Mouse (Mus musculus) T-cell, adult 2 months (primary cell): ENCODE data around the gene Nsrp1.

ENCODE experiments used
- DNase-seq: peaks from one replicate; pipeline ENCODE4 v3.0.0; 2022; ENCODE audit warnings: low spot score

Gene Nsrp1

DNA sequence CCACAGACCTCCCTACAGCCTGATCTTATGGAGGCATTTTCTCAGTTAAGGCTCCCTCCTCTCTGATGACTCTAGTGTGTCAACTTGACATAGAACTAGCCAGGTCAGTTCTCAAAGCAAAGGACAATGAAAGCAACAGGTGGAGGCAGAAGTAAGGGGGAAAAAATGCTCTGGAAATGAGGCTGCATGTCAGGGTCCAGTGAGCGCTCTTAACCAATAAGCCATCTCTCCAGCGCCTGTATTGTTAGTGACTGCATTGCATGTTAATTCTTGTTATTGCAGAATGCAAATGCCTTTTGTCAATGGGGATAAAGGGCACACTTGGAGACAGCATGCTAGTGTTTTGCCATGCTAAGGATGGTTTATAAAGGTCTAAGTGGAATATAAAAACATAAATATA is 35.4 kb downstream of the Nsrp1 start:
- no peak for DNase-seq

DNA sequence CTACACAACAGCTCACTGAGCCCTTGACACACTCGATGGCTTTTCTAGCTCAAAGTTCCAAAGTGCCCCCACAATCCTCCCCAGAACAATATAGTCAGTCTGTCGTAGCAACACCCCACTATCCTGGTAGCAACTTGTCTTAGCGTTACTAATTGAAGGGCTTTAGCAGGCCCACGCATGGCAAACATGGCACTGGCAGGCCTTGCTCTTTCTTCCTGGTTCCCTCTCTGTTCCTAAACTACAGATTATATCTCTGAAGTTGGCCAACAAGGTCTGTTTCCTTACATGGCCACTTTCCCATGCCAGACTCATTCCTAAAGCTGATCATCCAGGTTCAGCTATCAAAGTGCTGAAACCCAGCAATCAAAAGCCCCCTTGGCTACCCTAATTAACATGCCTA is 36.3 kb downstream of the Nsrp1 start:
- no peak for DNase-seq

- DNase-seq, result no peak
These were observed 46.9 kb downstream of the Nsrp1 start for GRCm38 (mm10) chr11:77031151-77031934.

GRCm38 (mm10) chr11:77028157-77028556 is 50.1 kb downstream of the Nsrp1 start:
- no peak for DNase-seq

DNA sequence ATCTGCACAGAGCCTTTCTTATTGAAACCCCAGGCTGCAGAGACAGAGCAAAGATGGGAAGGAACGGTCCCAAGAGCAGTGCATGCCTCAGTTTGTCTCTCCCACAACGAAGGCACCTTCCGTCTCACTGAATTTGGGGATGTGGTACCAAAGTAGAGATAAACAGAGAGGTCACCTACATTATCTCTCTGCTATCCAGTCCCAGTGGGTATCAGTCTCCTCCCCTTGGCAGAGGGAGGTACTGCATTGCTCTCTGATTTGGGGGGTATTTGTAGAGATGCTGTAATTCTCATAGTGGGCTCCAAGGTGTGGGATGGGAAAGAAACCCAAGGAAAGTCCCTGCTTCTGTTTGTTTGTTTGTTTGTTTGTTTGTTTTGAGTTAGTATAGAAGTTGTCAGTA is 51.7 kb downstream of the Nsrp1 start:
- no peak for DNase-seq

DNA sequence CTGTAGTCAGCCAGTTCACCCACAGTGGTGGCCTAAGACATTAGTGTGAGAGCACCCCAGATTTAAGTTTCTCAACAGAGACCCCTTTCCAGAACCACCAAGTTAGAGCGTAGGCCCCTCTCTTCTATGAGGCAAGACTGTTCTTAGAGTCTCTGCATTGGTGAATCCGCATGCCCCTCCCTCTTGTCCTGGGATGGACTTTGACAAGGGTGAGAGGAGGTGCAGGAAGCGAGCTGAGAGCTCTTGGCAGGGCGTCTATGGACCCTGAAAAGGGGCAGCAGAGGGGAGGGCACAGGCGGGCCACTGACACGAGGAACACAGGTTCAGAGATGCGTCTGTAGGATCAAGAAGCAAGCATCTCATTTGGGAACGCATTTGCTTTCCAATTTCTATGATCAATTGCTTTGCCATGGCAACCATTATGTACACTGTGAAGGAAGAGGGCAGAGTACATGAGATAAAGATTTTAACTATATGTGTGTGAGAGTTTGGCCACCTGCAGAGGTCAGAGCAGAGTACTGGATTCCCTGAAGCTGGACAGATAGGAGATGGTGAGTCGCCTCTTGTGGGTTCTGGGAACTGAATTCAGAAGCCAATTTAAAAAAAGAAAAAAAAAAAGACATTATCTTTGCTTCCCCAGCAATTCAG is 56.4 kb downstream of the Nsrp1 start:
- DNase-seq, result no peak

DNA sequence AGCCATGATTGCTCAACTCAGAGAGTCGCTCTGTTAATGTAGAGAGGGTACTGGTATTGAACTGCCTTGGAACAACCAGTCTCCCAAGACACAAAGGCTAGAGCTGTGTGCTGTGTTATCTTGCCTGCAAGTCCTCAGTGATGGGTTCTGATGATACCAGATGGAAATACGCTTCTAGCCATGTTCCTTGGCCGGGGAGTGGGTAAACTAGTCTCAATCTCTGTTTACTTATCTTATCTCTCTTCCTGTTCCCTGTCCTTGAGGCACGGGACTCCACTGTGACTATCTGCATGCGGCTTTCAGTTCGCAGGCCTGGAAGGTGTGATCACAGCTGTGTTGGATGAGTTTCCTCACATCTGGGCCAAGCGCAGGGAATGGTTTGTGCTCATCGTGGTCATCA is 58.7 kb downstream of the Nsrp1 start:
- no peak for DNase-seq

DNA sequence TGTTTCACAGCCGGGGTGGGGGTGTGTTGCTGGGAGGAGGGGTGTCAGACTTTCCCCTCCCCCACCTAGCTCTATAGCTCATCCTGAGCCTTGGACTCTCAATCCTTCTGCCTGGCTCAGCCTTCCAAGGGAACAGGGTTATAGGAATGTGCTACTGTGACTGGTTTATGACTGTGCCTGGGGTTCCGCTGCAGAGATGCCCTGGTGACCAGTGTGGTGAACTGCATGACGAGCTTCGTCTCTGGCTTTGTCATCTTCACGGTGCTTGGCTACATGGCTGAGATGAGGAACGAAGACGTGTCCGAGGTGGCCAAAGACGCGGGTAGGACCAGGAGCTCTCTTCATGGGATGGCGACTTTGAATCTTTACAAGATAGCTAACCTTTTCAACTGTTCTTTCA is 60.2 kb downstream of the Nsrp1 start:
- no peak for DNase-seq

- no peak for DNase-seq
These were observed 67.3 kb downstream of the Nsrp1 start for GRCm38 (mm10) chr11:77010762-77011475.

DNA sequence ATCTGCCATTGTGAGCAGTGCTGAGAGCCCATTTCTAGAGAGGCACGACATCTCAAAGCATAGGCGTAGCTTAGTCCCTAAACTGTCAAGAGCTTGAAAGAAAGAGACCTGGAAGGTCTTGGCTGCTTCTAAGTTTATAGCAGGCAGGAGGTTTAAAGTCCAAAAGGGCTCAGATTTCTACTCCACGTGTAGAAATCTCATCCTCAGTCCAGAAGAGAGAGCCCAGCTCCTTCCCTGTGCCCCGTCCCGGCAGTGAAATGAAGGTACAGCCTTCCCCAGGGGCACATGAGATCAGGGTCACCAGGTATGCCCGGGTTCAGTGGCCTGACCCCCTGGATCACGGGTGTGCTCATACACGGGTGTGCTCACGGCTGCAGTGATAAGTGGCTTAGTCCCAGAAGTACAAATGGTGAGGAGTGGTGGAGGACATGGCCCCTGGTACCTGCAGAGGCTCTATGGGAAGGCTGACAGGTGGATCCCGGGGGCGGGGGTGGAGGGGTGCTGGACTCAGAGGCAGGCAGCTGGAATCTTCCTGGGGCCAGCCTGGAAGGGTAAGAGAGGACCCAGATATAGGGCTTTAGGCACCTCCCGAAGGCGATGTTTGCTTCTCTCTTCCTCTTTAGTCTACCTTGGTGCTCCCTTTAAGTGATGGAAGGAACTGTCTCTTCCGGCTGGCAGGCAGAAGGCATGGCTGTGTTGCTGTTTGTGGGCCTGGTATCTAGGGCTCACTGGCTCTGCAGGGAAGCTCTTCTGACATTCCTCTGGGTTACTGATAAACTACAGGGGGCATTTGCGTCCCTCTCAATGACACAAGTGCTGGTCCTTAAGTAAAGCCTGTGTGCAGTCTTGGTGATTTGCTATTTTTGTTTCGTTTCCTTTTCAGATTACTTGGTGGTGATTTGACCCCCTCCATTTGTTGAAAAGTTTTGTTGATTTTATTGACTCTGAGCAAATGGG is 68.9 kb downstream of the Nsrp1 start:
- no peak for DNase-seq

DNA sequence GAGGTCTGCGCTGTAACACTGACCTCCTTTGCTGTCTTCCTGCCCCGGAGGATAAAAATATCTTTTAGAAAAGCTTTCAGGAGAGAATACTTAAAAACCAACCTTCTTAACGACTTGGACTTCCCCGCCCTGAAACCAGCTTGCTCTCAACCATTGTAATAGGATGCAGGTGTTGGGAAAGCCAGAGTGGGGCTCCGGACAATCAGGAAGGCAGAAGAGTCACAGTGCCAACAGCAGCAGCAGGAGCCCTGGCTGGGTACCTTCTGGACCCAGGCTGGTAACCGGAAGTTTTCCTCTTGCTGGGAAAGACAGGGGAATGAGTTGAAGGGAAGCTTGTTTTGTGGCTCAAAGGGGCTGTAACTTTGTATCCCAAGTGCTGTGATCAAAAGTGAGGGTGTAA is 71.6 kb downstream of the Nsrp1 start:
- no peak for DNase-seq

GRCm38 (mm10) chr11:77005881-77006280 is 72.4 kb downstream of the Nsrp1 start:
- no peak for DNase-seq

- DNase-seq, result no peak
These were observed 75.9 kb downstream of the Nsrp1 start for GRCm38 (mm10) chr11:77002361-77002760.

DNA sequence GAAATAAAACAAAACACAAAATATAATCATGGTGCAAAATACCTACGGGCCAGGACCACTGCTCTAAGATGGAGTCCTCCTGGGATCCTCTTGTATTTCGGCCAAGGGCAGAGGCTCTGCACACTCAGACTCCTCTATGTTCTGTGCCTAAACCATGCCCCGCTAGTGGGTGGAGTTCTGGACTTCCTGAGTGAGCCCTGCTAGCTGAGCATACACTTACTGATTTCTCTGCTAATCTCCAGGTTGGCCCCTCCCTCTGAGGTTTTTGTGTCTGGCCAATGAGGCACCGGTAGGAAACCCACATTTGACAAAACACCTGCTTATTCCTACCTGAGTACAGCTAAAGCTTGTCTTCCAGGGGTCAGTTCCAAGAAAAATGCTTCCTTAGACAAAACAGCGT is 77.5 kb downstream of the Nsrp1 start:
- DNase-seq, result no peak

DNA sequence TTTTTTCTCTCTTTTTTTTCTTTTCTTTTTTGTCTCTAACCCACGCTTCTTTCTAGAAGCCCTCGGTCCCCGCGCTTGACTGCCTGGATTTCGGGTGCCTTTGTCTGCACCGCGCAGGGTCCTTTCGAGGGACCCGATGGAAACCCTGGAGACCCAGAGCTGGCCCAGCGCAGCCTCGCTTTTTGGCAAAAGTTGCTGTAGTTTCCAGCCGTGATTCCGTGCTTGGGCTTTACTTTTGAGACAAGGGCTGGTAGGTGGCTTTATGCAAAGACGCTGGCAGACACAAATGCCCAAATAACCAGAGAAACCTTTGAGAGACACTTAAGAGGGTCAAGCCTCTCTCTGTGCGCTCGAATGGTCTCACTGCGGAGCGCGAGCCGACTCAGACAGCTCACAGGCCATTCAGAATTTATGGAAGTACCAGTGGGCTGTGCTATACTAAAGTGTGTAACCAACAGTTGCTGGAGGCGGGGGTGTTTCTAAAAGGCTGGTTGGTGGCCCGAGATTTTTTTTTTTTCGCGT is 79.5 kb downstream of the Nsrp1 start:
- no peak for DNase-seq

GRCm38 (mm10) chr11:76997916-76998704 is 80.1 kb downstream of the Nsrp1 start, which contains the start of gene Slc6a4:
Gene Slc6a4, plus strand, starts transcription at chr11:76998603.
- DNase-seq, result no peak

DNA sequence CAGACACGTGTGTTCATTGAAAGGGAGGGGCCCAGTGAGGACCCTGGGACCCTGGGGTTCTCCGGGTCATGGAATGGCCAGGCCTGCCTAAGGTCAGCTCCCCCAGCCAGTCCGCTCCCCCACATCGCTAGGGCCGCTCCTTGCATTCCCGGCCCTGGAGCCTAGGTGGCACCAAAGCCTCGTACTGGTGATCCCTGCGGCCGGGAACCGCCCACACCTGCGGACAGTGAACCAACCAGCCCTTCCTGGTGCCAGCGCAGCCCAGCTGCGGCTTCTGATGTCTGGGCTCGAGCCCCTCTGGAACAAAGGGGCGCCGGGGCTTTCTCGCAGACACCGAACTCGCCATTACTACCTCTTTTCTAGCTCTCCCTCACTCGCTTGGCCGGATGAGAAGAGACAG is 80.9 kb downstream of the Nsrp1 start:
- DNase-seq, result peak; percentile 43

DNA sequence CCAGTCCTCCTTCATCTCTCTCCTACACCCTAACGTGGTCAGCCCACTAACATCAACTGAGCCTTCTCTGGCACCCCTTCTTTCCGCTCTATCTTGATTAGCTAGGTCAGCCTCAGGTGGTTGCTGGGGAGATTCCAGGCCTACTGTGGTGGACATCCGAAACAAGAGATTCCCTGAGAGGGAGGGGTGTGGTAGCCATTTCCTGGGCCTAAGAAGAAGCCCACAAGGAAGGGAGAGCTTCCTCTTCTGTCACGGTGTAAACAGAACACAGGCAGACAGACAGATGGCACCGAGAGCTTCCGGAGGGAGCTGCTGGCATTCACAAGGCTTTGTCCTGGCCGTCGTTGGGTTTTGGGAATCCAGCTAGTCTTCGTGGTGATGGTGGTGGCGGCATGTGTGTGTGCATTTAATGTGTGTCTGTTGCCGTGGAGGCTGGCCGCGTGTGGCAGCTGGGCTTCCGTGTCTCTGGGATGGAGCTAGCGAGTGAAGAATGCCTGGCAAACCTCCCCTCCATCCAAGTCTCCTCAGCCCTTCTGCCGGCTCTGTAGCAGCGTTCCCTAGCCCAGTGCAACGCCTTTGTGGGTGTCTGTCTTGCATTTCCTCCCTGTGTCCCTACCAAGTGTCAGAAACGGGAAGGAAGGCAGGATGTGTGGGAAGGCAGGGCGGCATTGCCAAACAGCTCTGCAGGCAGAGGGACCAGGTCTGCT is 82.1 kb downstream of the Nsrp1 start:
- DNase-seq, result no peak
